In the genomic region with DNA sequence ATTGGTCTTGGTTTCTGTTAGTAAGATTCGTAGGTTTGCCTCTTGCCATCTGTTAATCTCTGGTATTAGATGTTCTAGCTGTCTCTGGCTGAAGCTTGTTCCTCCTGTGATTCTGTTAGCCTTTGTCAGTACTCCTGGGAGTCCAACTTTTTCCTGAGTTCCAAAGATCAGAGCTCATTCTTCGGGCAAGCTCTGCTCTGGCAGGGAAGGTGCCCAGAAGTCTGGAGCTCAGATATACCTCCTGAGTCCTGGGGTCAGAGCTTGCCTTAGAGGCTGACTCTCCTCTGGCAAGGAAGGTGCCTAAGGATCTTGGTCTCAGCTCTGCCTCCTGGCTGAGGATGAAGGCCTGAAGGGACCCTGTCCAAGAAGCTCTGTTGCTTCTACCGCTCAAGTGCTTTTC, we compare ENCODE assay signal across 31 mouse cellular contexts. TPM values are rescaled to one million over a fixed set of nuclear protein-coding genes. Genes with fewer than 3 reads are reported as not detected.
"Had no signal": no experiment of that assay in that cellular context is flagged by ENCODE, and none has a peak within 500 bp of the region (broad histone marks: within the 10 kb centered on the region; RNA-seq: fewer than 3 reads in every experiment).

No protein-coding gene starts in this region.

- H3K4me2 ChIP-seq: limb, embryonic 13.5 days; liver, embryonic 13.5 days; lung, embryonic 14.5 days; midbrain, embryonic 13.5 days; neural tube, embryonic 13.5 days; stomach, embryonic 15.5 days had no signal

- H3K27ac ChIP-seq: hindbrain, postnatal 0 days; layer of hippocampus, adult 2 months; limb, embryonic 10.5 days; limb, embryonic 13.5 days; liver, embryonic 13.5 days; macrophage; midbrain, embryonic 10.5 days; midbrain, embryonic 13.5 days; neural tube, embryonic 13.5 days; stomach, embryonic 15.5 days had no signal

- H3K9me3 ChIP-seq: limb, embryonic 10.5 days; limb, embryonic 13.5 days; liver, embryonic 13.5 days; megakaryocyte, embryonic 14.5 days; midbrain, embryonic 10.5 days; midbrain, embryonic 13.5 days; neural tube, embryonic 13.5 days; stomach, embryonic 15.5 days had no signal

- H3K27me3 ChIP-seq: limb, embryonic 13.5 days; liver, embryonic 13.5 days; megakaryocyte, embryonic 14.5 days; midbrain, embryonic 13.5 days; neural tube, embryonic 13.5 days; stomach, embryonic 15.5 days had no signal

- H3K4me3 ChIP-seq: layer of hippocampus, adult 2 months; limb, embryonic 10.5 days; limb, embryonic 13.5 days; liver, embryonic 13.5 days; megakaryocyte, embryonic 14.5 days; midbrain, embryonic 10.5 days; midbrain, embryonic 13.5 days; myocyte; neural tube, embryonic 13.5 days; stomach, embryonic 15.5 days had no signal

- H3K36me3 ChIP-seq: limb, embryonic 10.5 days; limb, embryonic 13.5 days; liver, embryonic 13.5 days; midbrain, embryonic 10.5 days; midbrain, embryonic 13.5 days; neural tube, embryonic 13.5 days; stomach, embryonic 15.5 days had no signal

- DNase-seq: layer of hippocampus, adult 9-11 months; liver; liver, embryonic 13.5 days; lung, embryonic 14.5 days; retina, postnatal 1 day; right cerebral cortex, postnatal 25 days; spleen, adult 18-20 months; thymus, postnatal 25 days had no signal

- H3K9ac ChIP-seq: limb, embryonic 13.5 days; liver, embryonic 13.5 days; lung, embryonic 14.5 days; midbrain, embryonic 13.5 days; neural tube, embryonic 13.5 days; stomach, embryonic 15.5 days had no signal

- H3K4me1 ChIP-seq: limb, embryonic 10.5 days; limb, embryonic 13.5 days; liver, embryonic 13.5 days; megakaryocyte, embryonic 14.5 days; midbrain, embryonic 10.5 days; midbrain, embryonic 13.5 days; neural tube, embryonic 13.5 days; stomach, embryonic 15.5 days had no signal

- ATAC-seq: hindbrain, postnatal 0 days; inflammation-experienced regulatory T-cells, adult 6 months; intestine, embryonic 16.5 days; lung, postnatal 0 days; midbrain, embryonic 13.5 days; midbrain, embryonic 16.5 days had no signal

RNA-seq across cellular contexts. Expression of gene Cyp4a31, which starts 10.7 kb away (rescaled TPM):
- total RNA-seq: hindbrain, postnatal 0 days; layer of hippocampus, adult 2 months; layer of hippocampus, postnatal 25 days; left cerebral cortex, adult 18-20 months; left cerebral cortex, postnatal 25 days; monocyte, adult 5-6 weeks; neutrophil, adult 5-6 weeks had no signal
- polyA plus RNA-seq: hindbrain, postnatal 0 days; inflammation-experienced regulatory T-cells, adult 6 months; intestine, embryonic 16.5 days; large intestine, adult 2 months; limb, embryonic 10.5 days; limb, embryonic 13.5 days; liver, embryonic 13.5 days; lung, embryonic 14.5 days; lung, postnatal 0 days; macrophage; midbrain, embryonic 10.5 days; midbrain, embryonic 13.5 days; midbrain, embryonic 16.5 days; myocyte; neural tube, embryonic 13.5 days; stomach, embryonic 15.5 days; thymus, postnatal 0 days had no signal

RNA-seq across cellular contexts. Expression of gene Cyp4a10, which starts 34.7 kb away (rescaled TPM):
- total RNA-seq: hindbrain, postnatal 0 days; layer of hippocampus, adult 2 months; layer of hippocampus, postnatal 25 days; left cerebral cortex, adult 18-20 months; left cerebral cortex, postnatal 25 days; monocyte, adult 5-6 weeks; neutrophil, adult 5-6 weeks had no signal
- polyA plus RNA-seq: hindbrain, postnatal 0 days; inflammation-experienced regulatory T-cells, adult 6 months; large intestine, adult 2 months; limb, embryonic 10.5 days; limb, embryonic 13.5 days; liver, embryonic 13.5 days; lung, embryonic 14.5 days; macrophage; midbrain, embryonic 10.5 days; midbrain, embryonic 13.5 days; midbrain, embryonic 16.5 days; myocyte; neural tube, embryonic 13.5 days; thymus, postnatal 0 days had no signal

RNA-seq across cellular contexts. Expression of gene Cyp4a32, which starts 48.0 kb away (rescaled TPM):
- total RNA-seq: hindbrain, postnatal 0 days; layer of hippocampus, adult 2 months; layer of hippocampus, postnatal 25 days; left cerebral cortex, adult 18-20 months; left cerebral cortex, postnatal 25 days; monocyte, adult 5-6 weeks; neutrophil, adult 5-6 weeks had no signal
- polyA plus RNA-seq: hindbrain, postnatal 0 days; inflammation-experienced regulatory T-cells, adult 6 months; intestine, embryonic 16.5 days; large intestine, adult 2 months; limb, embryonic 10.5 days; limb, embryonic 13.5 days; liver, embryonic 13.5 days; liver, embryonic 16.5 days; lung, embryonic 14.5 days; lung, postnatal 0 days; macrophage; midbrain, embryonic 10.5 days; midbrain, embryonic 13.5 days; midbrain, embryonic 16.5 days; myocyte; neural tube, embryonic 13.5 days; stomach, embryonic 15.5 days; thymus, postnatal 0 days had no signal

RNA-seq across cellular contexts. Expression of gene Cyp4a14, which starts 56.8 kb away (rescaled TPM):
- total RNA-seq: hindbrain, postnatal 0 days; layer of hippocampus, adult 2 months; layer of hippocampus, postnatal 25 days; left cerebral cortex, adult 18-20 months; left cerebral cortex, postnatal 25 days; monocyte, adult 5-6 weeks; neutrophil, adult 5-6 weeks had no signal
- polyA plus RNA-seq: hindbrain, postnatal 0 days; inflammation-experienced regulatory T-cells, adult 6 months; intestine, embryonic 16.5 days; large intestine, adult 2 months; limb, embryonic 10.5 days; limb, embryonic 13.5 days; liver, embryonic 13.5 days; lung, embryonic 14.5 days; macrophage; midbrain, embryonic 10.5 days; midbrain, embryonic 13.5 days; midbrain, embryonic 16.5 days; myocyte; neural tube, embryonic 13.5 days; stomach, embryonic 15.5 days; thymus, postnatal 0 days had no signal
